Mouse (Mus musculus) cerebellum, postnatal 25 days (tissue): ENCODE results near the gene Gm648.
A peak's percentile ranks its signal among the peaks of the same experiment; 100 is the strongest.
"Not testable (repeated sequence)": the region's sequence is repeated elsewhere in the genome, so short reads cannot be mapped to it uniquely, and the experiment has no call there.

Source experiments
- DNase-seq, 2 experiments: peaks; one replicate each; pipeline ENCODE4 v3.0.0; 2021; ENCODE audit warnings: mixed read lengths in 2 of 2

Gm648 gene

GRCm38 (mm10) chrX:56549506-56549905 lies at the start of gene Gm648:
TSS of gene Gm648 (minus strand) at chrX:56549606.
- DNase-seq, result no peak

DNA sequence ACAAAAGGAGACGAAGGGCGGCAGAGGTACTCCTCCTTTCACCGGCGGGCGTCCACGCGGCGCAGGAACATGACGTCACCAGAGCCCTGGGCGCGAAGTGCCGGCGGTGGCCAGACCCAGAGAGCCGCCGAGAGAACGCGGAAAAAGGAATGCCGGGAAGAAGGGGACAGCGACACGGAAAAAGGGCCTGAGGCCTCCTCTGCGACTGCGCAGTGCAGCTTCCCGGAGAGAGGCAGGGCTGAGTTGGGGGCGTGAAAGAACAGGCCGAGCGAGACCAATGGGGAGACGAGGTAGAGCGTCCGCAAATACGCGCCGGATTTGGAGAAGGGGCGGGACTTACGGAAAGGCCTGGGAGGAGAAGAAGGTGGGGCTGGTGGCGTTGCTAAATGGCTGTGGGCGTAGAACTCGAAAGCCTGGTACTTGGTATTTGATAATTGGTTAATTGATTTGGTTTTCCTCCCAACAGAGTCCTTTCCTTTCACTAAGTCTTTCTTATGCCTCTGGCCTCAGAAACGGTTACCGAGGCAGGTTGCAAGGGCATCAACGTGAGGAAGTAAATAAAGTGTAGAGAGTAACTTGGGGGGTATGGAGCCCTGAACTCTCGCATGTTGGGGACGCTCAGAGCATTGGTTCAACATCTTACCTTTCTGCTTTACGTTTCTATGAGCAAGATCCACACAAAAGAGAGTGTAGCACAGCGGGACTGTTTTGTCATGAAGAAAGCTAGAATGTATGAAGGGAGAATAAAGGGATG lies 48.7 kb upstream of the Gm648 start, which contains the start of gene Mmgt1:
TSS of gene Mmgt1 (minus strand) at position 183 of the 754 bp plus-strand sequence.
- peak; percentile 90 to 93 for DNase-seq

- DNase-seq, result peak in 1 of 2 experiments; percentile 43
Observed at GRCm38 (mm10) chrX:56597219-56597886, 47.9 kb upstream of the Gm648 start.

- no peak for DNase-seq
Observed at GRCm38 (mm10) chrX:56578200-56578599, 28.8 kb upstream of the Gm648 start.

GRCm38 (mm10) chrX:56572465-56572864 lies 23.1 kb upstream of the Gm648 start:
- peak; percentile 13 to 44 for DNase-seq

DNA sequence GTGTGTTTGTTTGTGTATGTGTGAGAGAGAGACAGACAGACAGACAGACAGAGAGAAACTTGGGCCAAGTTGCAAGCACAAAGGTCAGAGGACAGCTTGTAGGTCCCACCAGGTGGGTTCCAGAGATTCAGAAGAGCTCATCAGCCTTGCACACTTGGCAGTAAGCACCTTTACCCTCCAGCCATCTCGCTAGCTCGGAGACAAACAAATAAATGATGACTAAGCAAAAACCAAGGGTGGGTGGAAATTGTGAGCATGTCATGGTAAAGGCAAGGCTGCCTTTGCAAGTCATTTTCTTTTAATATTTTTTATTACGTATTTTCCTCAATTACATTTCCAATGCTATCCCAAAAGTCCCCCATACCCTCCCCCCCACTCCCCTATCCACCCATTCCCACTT lies 4.2 kb upstream of the Gm648 start:
- DNase-seq, result no peak

DNA sequence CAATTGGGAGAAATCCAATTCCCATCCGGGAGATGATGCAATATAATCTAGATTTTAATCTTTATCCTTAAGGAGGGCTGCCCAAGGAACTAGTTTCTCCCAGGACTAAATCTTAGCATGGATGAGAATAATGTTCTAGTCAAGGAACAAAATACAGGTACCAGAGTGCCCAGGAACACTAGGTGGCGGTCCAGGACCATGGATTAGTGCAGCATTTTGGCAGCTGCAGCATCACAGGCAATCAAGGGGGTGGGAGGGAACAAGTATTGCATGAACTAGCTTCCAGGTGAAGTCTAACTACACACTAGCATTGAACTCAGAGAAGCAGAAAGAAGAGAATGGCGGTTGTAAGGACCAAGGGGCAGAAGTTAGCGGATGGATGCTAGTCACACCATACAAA lies 12.2 kb downstream of the Gm648 start:
- peak; percentile 6 to 42 for DNase-seq

- peak; percentile 60 to 81 for DNase-seq
Observed at GRCm38 (mm10) chrX:56531266-56531665, 18.1 kb downstream of the Gm648 start.

DNA sequence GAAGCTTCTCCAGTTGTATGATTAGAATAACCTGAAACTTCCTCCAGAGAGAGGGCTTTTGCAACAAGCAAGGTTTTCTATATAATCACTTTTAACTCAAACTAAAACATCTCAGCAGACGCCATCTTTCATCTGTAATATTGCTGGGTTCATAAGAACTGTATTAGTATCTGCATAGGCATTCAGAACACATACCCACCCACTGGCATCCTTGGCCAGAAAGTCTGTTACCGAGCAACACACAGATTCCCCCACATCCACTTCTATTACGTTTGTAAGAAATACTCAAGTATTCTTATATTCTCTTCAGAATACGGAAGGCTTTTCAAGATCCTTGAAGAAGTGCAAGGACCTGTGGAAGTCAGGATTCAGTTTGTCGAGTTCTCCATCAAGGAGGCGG lies 25.0 kb downstream of the Gm648 start, which contains the start of gene Gm10477:
TSS of gene Gm10477 (plus strand) at position 301 of the 400 bp plus-strand sequence.
- not testable (repeated sequence) for DNase-seq

DNA sequence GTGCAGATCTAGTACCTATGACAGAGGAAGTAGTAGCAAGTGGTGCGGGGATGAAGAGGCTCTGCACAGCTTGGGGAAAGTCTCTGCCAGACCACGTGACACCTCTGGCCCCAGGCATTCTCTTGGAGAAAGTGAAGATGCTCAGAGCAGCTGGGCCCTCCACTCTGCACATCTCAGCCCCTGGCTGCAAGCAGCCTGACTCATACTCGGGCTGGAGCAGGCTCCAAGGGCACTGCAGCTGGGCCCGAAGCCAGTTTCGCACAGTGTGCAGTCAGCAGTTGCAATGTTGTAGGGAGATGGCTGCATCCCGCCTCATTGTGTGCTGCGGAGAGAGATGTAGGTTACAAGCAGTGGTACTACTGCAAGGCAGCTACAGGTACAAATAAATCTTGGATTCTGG lies 52.2 kb downstream of the Gm648 start:
- DNase-seq, result peak; percentile 11 to 31
